Mouse (Mus musculus) bone marrow, adult 2 months (tissue): ENCODE measurements around the gene Zfyve21. TPM values are rescaled to one million over a fixed set of nuclear protein-coding genes. Genes with fewer than 3 reads are reported as not detected.
A peak's percentile ranks its signal among the peaks of the same experiment; 100 is the strongest.

Experiments
- H3K27ac ChIP-seq: fragments of 200-500 bp; 2 replicates; pipeline ENCODE4 v1.5.1; 2012; ENCODE audit warnings: low read depth, mild to moderate bottlenecking, control low read depth, inconsistent platforms, low read length; ENCODE audit not compliant: control insufficient read depth, poor library complexity, insufficient read depth
- H3K4me1 ChIP-seq: fragments of 200-500 bp; 2 replicates; pipeline ENCODE4 v1.6.1; 2011; ENCODE audit warnings: low read length; ENCODE audit not compliant: control insufficient read depth, insufficient read depth
- H3K4me3 ChIP-seq: fragments of 200-500 bp; replicated peaks from 2 replicates; pipeline ENCODE3; 2011; ENCODE audit warnings: mild to moderate bottlenecking, low read depth, low read length, control low read depth; ENCODE audit not compliant: control insufficient read depth
- CTCF ChIP-seq: fragments of 200-500 bp; IDR thresholded peaks from 2 replicates; pipeline ENCODE4 v1.5.1; 2011; ENCODE audit warnings: low read length, control low read depth; ENCODE audit not compliant: control insufficient read depth, insufficient read depth
- POLR2A ChIP-seq: fragments of 200-500 bp; IDR thresholded peaks from 2 replicates; pipeline ENCODE4 v1.6.1; 2011; ENCODE audit warnings: low read depth, mild to moderate bottlenecking, control low read depth, low read length, borderline replicate concordance; ENCODE audit not compliant: control insufficient read depth
- WGBS: fragments of 180-500 bp; shearing (Covaris S2); methylation state at CpG from one replicate; pipeline ENCODE4 v1.1.7; 2018; 5-methylcytosine and 5-hydroxymethylcytosine counted together
- polyA plus RNA-seq: library from polyadenylated mRNA; stranded (reverse); fragments of >200 nt; gene quantifications from 2 replicates; pipeline ENCODE4 v1.2.4, GENCODE M21; 2011; ENCODE audit warnings: low replicate concordance; ENCODE audit not compliant: missing spikeins, insufficient read depth, insufficient read length

Zfyve21 gene
- 9.3 and 12.8 TPM in 2 replicates for polyA plus RNA-seq

DNA sequence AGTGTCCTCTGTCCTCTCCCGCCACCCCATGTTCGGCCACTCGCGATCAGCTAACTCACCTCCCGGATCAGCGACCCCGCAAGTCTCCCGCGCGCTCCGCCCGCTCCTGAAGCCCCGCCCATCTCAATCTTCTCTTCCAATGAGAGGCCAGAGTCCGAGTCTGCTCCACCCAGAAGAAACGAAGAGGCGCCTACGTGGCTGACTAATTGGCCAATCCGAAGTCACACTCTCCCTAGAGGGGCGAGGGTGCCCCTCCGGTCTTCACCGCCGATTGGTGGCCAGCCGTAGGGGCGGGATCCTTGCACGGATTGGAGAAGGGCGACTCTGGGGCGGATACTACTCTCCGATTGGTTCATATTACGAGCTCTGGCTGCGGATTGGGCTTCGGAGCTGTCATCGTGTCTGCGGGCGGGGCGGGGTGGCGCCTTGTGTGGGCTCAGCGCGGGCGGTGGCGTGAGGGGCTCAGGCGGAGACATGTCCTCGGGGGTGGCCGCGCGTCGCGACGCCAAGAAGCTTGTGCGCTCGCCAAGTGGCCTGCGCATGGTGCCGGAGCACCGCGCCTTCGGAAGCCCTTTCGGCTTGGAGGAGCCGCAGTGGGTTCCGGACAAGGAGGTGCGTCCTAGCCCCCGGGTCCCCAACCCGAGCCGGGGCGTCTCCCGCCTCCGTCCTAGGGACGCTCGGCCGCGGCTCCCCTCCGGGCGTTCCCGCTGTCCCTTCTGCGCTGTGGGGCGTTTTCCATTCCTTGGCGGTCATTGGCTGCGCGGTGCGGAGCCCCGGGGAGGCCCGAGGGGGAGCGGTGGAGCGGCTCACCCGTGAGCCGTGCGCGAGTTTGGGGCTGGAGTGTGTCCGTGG lies at the start of gene Zfyve21, which contains the start of gene Xrcc3:
TSS of gene Zfyve21 (plus strand) at position 405 of the 852 bp plus-strand sequence.
TSS of gene Xrcc3 (minus strand) at position 108 of the 852 bp plus-strand sequence.
- under 1% methylated on average over 87 of the region's 87 CpGs for WGBS
- TF ChIP-seq CTCF (no peak), POLR2A (peak; percentile 58; the same call in 1 of the 2 replicates)
- Histone ChIP-seq H3K27ac (peak within 1 kb of the TSS; percentile 82), H3K4me1 (peaks cover 6% of the 10 kb centered on the region), H3K4me3 (peak within 1 kb of the TSS; percentile 75)

DNA sequence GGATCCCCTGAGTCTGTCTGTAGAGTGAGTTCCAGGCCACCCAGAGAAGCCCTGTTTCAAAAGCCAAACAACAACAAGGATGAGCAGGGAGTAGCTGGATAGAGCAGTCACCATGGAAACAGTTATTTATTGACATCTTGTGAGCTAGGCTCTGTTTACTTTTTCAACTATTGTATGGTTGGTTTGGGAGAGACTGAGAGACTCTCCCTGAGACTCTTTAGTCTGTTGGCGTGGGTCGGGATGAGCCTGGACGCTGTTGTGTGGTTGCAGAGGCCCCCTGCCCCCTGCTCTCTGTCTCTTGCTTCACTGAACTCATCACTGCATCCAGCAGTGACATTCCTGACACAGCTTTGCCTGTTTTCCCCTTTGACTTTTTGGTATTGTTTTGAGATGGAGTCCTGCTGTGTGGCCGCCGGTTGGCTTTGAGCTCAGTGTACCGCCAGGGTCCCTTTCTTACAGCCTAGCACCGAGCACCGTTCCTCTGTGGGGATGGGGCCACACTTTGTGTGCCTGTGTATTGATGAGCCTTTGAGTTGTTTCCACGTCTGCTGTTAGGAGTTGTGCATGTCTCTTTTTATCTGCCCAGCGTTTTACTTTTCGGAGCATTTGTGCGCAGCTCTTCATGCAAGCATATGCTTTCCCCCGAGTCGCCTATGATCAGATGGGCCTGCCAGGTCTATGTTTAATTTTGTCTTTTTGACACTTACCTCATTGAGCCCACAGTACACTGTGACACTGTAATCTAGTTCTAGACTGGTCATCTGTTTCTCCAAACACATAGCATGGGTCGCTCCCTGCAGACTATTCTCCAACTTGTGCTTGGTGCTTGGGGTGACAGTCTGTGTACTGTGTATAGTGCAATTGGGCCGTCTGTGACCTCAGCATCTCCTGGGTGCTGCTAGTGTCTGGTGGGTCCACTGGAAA lies 47.4 kb upstream of the Zfyve21 start:
- Histone ChIP-seq H3K4me3 (no peak overlapping the region), H3K4me1 (peaks cover 1% of the 10 kb centered on the region), H3K27ac (no peak overlapping the region)
- TF ChIP-seq CTCF = no peak
- TF ChIP-seq POLR2A = no peak
- WGBS = 86% methylated on average over 16 of the region's 16 CpGs

DNA sequence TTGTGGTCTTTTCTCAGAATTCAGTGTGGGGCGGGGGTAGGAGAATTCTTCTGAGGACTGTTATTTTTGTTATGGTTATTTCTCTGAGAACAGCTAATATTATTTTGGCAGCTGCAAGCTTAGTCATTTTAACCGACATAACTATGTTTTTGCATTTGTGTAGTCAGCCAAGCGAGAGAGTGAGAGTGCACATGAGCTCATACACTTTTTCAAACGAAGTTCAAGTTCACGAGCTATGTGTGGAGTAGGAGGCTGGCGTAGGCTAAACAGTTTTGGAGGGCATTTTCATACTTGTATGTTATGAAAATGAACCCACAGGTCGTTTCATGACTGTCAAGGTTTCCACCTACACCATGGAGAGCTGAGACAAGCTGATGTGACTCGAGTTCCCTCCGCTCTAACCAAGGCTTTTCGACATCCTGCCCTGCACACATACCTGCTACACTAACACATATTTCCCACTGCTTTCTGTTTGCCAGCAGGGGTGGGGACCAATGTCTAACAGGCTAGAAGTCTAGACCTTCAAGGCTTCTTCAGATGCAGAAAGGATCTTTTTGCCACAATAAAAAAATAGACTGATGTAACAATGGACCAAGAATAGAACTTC lies 45.5 kb upstream of the Zfyve21 start:
- WGBS = 80% methylated on average over 10 of the region's 10 CpGs
- Histone ChIP-seq H3K27ac (no peak overlapping the region), H3K4me3 (no peak overlapping the region), H3K4me1 (no peaks in the 10 kb centered on the region)
- TF ChIP-seq CTCF = no peak

DNA sequence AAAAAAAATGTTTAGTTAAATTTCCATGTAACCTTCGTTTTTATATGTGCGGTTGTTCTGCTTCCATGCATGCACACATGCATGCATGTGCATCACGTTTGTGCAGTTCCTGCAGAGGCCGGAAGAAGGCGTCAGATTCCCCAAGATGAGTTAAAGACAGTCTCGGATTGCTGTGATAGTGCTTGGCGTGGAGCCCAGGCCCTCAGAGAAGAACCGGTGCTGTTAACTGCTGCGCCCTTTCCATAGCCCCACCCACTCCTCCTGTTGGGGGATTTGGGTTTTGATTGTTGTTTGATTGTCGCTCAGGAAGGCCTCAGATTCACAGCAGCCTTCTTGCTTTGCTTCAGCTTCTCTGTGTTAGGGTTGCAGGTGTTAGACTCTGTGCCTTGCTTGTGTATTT lies 44.7 kb upstream of the Zfyve21 start:
- no peak overlapping the region for H3K4me3 ChIP-seq
- 50% methylated on average over 10 of the region's 10 CpGs for WGBS
- TF ChIP-seq CTCF (no peak), POLR2A (no peak)

DNA sequence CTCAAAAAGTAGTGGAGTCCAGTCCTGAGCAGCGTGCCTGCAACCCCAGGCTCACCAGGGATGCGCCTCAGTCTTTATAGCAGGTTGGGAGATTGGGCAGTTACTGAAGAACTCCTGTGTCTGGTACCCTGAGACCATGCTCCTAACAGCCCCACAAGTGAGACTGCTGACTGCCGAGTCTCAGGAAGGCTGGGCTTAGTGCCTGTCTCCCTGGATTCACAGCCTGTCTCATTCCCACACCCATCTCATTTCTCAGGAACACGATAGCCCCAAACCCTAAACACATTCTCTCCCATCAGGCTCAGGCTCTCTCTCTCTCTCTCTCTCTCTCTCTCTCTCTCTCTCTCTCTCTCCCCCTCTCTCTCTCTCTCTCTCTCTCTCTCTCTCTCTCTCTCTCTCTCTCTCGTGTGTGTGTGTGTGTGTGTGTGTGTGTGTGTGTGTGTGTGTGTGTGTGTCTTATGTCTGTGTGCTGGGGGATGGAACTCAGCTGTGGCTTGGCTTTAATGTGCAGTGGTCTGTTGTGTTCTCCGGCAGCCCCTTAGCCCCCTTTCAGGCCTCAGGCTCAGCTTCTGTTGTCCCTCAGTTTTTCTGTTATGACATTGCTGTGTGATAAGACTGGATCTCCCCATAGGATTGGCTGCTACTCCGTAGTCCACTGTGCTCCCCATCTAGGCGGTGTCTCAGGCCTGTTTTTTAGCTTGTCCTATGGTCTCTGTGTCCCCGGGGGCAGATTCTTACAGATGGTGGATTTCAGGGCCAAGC lies 44.0 kb upstream of the Zfyve21 start:
- 86% methylated on average over 8 of the region's 9 CpGs for WGBS
- Histone ChIP-seq H3K27ac (no peak overlapping the region), H3K4me1 (no peaks in the 10 kb centered on the region), H3K4me3 (no peak overlapping the region)
- no peak for TF ChIP-seq CTCF
- no peak for TF ChIP-seq POLR2A

More for the DNA sequence above, 44.7 kb upstream of the Zfyve21 start:
- H3K27ac ChIP-seq = no peak overlapping the region
- no peaks in the 10 kb centered on the region for H3K4me1 ChIP-seq

DNA sequence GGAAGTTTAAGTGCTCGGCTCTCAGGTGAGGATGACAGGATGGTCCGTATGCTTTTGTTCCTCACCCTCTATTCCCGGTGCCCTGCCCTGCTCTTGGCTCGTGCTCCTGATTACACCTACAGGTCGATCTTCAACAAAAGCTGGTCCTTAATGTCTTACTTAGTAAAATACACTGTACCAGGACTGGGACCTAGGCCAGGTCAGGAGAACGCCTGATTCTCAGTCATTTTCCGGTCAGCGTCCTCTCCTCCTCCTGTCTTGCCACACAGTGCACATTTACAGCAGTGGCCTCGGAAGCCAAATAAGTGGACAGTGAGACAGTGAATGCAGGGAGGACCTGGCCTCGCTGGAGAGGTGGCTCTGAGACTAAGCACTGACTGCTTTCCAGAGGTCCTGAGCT lies 43.3 kb upstream of the Zfyve21 start:
- H3K4me3 ChIP-seq = no peak overlapping the region
- 84% methylated on average over 10 of the region's 10 CpGs for WGBS
- no peaks in the 10 kb centered on the region for H3K4me1 ChIP-seq
- TF ChIP-seq CTCF (no peak; the same call in 1 of the 2 replicates), POLR2A (no peak)
- no peak overlapping the region for H3K27ac ChIP-seq

DNA sequence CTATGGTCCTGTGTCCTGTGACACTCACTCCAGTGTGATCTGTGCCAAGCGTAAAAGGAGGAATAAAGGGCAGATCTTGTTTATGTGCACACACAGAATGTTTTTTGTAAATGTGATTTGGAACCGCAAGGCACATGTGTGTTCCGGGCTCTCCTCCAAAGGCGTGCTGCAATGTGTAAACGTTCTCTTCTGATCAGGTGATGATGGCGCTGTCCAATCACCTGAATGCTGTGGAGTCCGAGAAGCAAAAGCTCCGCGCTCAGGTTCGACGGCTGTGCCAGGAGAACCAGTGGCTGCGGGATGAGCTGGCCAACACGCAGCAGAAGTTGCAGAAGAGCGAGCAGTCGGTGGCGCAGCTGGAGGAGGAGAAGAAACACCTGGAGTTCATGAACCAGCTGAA lies 39.8 kb upstream of the Zfyve21 start:
- 94% methylated on average over 16 of the region's 16 CpGs for WGBS
- H3K4me1 ChIP-seq = no peaks in the 10 kb centered on the region
- no peak for TF ChIP-seq POLR2A
- no peak for TF ChIP-seq CTCF
- H3K4me3 ChIP-seq = no peak overlapping the region
- no peak overlapping the region for H3K27ac ChIP-seq

DNA sequence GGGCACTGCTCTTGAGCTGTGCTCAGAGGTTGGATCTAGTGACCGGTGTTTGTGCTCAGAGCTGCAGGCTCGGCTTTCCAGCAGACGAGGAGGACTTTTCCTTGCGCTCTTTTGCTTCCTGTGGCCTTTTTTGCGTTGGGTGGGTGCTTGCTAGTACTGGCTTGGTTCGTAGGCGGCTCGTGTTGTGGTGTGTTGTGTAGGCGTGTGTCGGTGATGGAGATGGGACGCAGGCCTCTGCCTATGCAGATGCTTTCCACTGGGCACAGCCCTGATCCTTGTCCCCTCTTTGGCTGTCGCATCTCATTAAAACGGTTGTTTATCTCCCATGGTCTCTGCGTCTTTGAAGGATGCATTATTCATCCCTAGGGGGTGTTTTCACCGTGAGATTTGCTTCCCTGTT lies 39.1 kb upstream of the Zfyve21 start:
- TF ChIP-seq CTCF (no peak), POLR2A (no peak)
- Histone ChIP-seq H3K27ac (no peak overlapping the region), H3K4me1 (no peaks in the 10 kb centered on the region), H3K4me3 (no peak overlapping the region)
- 90% methylated on average over 15 of the region's 15 CpGs for WGBS
